Mouse (Mus musculus): ENCODE measurements around the gene H6pd.
A peak's percentile ranks its signal among the peaks of the same experiment; 100 is the strongest.

Gene H6pd

GRCm38 (mm10) chr4:149998786-149999509, 9.9 kb downstream of the H6pd start:
- DNase-seq (ENCODE audit: low spot score) = no peak

- no peak for DNase-seq (ENCODE audit: low spot score)
Measured at GRCm38 (mm10) chr4:149997999-149998398, 10.8 kb downstream of the H6pd start.

- DNase-seq (ENCODE audit: low spot score) = no peak
Measured at GRCm38 (mm10) chr4:149996440-149996839, 12.4 kb downstream of the H6pd start.

GRCm38 (mm10) chr4:149995911-149996310, 12.9 kb downstream of the H6pd start:
- DNase-seq (ENCODE audit: low spot score) = no peak

GRCm38 (mm10) chr4:149994218-149994617, 14.6 kb downstream of the H6pd start:
- no peak for DNase-seq (ENCODE audit: low spot score)

GRCm38 (mm10) chr4:149992670-149993032, 16.2 kb downstream of the H6pd start:
- no peak for DNase-seq (ENCODE audit: low spot score)

- DNase-seq (ENCODE audit: low spot score) = no peak
Measured at GRCm38 (mm10) chr4:149991755-149992669, 16.8 kb downstream of the H6pd start.

GRCm38 (mm10) chr4:149990954-149991633, 17.7 kb downstream of the H6pd start:
- DNase-seq (ENCODE audit: low spot score) = no peak

- peak; percentile 38 for DNase-seq (ENCODE audit: low spot score)
Measured at GRCm38 (mm10) chr4:149990212-149990953, 18.4 kb downstream of the H6pd start.

- peak; percentile 89 for DNase-seq (ENCODE audit: low spot score)
Measured at GRCm38 (mm10) chr4:149988931-149989556, 19.8 kb downstream of the H6pd start.

- DNase-seq (ENCODE audit: low spot score) = no peak
Measured at GRCm38 (mm10) chr4:149988301-149988700, 20.5 kb downstream of the H6pd start.

- no peak for DNase-seq (ENCODE audit: low spot score)
Measured at GRCm38 (mm10) chr4:149986671-149987417, 22.0 kb downstream of the H6pd start.

- no peak for DNase-seq (ENCODE audit: low spot score)
Measured at GRCm38 (mm10) chr4:149983921-149984645, 24.7 kb downstream of the H6pd start.

GRCm38 (mm10) chr4:149982154-149982553, 26.7 kb downstream of the H6pd start:
- DNase-seq (ENCODE audit: low spot score) = no peak

GRCm38 (mm10) chr4:149979819-149980308, 29.0 kb downstream of the H6pd start:
- DNase-seq (ENCODE audit: low spot score) = peak; percentile 92

- no peak for DNase-seq (ENCODE audit: low spot score)
Measured at GRCm38 (mm10) chr4:149978820-149979219, 30.0 kb downstream of the H6pd start.

GRCm38 (mm10) chr4:149977801-149978544, 30.9 kb downstream of the H6pd start:
- DNase-seq (ENCODE audit: low spot score) = no peak

GRCm38 (mm10) chr4:149977181-149977580, 31.6 kb downstream of the H6pd start:
- DNase-seq (ENCODE audit: low spot score) = no peak

- no peak for DNase-seq (ENCODE audit: low spot score)
Measured at GRCm38 (mm10) chr4:149975730-149976254, 33.0 kb downstream of the H6pd start.
